Mouse (Mus musculus) kidney, postnatal 25 days (tissue): ENCODE measurements around the gene Nfkbil1.

ENCODE experiments used
- DNase-seq, 2 experiments: peaks; one replicate each; pipeline ENCODE4 v3.0.0; 2021; ENCODE audit warnings: mixed read lengths in 2 of 2

Nfkbil1 gene

GRCm38 (mm10) chr17:35235614-35236389, at the start of gene Nfkbil1:
Nfkbil1 (minus strand) TSS chr17:35235792.
- peak; percentile 93 to 97 for DNase-seq

DNA sequence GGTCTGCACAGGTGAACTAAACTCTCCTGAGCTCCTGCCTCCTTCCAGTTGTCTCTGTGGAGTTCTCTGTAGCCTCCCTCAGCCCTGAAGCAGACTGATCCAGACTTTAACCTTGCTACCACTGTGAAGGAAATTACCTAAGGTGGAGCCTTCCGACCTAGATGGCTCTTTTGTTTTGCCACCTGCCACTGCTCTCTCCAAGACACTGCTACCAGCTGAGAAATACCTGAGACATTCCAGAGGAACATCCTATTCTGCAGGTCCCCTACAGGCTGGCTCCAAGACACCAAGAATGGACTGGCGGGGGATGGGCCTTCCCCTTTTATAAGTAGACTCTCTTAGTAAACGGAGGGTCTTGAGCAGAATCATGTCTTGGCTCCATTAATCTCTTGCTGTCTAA, 44.7 kb upstream of the Nfkbil1 start:
- peak in 1 of 2 experiments; percentile 28 for DNase-seq

DNA sequence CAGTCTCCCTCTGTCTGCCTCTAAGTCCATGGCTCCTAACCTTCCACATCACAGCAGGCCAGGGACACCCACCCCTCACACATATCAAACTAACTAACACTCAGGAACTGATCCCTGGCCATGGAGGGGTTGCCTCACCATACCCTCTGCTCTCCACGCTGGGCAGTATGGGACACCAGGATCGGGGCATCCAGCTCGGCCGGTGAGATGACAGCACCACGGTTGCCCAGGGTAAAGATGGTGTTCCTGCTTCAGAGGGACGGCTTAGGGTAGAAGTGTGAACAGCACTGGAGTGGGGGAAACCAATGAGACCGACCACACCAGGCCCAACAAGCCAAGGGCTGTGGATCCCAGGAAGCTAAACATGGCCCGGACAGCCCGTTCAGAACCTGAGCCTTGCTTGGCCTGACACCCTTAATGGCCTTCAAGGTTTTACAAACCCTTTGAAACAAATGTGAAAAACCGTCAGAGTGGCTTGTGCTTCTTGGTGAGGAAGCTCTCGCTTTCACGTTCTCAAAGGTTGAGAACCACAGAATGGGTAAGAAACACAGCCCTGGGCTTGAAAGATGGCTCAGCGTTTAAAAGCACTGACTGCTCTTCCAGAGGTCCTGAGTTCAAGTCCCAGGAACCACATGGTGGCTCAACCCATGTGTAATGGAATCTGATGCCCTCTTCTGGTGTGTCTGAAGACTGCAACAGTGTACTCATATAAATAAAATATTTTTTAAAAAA, 43.5 kb upstream of the Nfkbil1 start:
- DNase-seq = peak in 1 of 2 experiments; percentile 32

- peak in 1 of 2 experiments; percentile 33 for DNase-seq
Measured at GRCm38 (mm10) chr17:35278049-35278448, 42.5 kb upstream of the Nfkbil1 start.

- DNase-seq = peak in 1 of 2 experiments; percentile 34
Measured at GRCm38 (mm10) chr17:35276304-35276864, 40.8 kb upstream of the Nfkbil1 start.

DNA sequence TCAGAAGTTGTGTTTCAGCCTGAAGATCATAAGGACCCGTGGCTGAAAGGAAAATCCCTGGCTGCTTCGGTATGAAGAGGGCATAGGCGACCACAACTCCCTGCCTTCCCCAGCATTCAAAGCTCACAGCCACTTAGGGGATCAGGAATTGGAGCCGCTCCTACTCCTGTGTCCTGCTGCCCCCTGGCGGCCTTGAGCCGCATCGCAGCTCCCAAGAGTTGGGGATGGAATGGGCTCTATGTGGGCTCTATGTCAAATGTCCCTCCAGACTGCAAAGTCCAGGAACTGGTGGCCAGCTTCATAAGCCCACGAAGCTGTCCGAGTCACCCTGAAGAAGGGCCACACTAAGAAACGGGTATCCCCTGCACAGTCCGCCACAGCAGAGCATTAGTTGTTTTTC, 39.2 kb upstream of the Nfkbil1 start:
- peak; percentile 88 to 94 for DNase-seq

DNA sequence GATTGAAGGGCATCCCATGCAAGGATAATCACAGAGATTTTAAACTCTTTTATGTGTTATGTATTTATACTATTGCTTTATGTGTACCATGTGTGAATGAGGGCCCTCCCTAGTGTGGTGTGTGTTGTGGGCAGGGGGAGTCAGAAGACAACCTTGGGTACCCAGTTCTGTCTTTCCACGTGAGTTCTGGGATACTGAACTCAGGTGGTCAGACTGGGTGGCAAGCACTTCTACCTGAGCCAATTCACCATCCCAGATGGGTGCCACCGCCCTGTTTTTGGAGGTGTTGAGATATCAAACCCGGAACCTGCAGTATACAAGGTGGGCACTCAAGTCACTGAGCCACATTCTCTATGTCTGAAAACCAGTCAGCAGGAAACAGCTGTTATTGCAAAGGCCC, 36.7 kb upstream of the Nfkbil1 start:
- DNase-seq = peak in 1 of 2 experiments; percentile 23

GRCm38 (mm10) chr17:35269653-35270347, 34.2 kb upstream of the Nfkbil1 start:
- DNase-seq = peak; percentile 51 to 63

DNA sequence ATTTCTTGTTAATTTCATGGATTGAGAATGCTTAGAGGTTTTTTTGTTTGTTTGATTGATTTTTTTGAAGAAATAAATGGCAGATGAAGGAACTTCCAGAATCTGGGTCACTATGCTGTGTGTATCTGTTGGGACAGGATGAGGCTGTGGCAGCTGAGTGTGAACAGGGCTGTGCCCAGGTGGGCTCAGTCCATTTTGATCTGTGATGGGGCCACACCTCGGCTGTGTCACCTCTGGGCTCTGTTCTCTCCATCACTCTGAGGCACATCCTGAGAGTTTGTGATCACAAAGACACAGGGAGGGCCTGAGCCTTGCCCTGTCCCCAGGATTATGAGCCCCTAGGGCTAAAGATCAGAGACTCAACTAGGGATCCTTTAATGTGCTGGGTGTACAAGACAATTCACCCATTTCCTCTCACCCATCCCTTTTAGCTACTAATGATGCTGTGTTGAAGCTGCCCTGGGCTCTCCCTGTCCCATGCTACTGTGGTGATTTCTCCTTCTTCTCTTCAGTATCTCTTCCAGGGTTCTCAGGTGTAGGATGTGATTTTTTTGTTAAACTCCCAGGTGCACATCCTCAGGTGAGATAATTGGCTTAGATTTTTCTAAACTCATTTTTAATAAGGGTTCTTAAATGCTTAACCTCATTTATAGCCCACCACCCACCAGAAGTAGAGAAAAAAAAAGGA, 32.0 kb upstream of the Nfkbil1 start:
- peak in 1 of 2 experiments; percentile 27 for DNase-seq

GRCm38 (mm10) chr17:35263523-35263883, 27.9 kb upstream of the Nfkbil1 start:
- DNase-seq = peak; percentile 52 to 71

GRCm38 (mm10) chr17:35262664-35263522, 27.3 kb upstream of the Nfkbil1 start, which contains the start of gene H2-D1:
H2-D1 (plus strand) TSS chr17:35262730.
- DNase-seq = peak; percentile 98 to 99

- no peak for DNase-seq
Measured at GRCm38 (mm10) chr17:35261651-35262050, 26.1 kb upstream of the Nfkbil1 start.

DNA sequence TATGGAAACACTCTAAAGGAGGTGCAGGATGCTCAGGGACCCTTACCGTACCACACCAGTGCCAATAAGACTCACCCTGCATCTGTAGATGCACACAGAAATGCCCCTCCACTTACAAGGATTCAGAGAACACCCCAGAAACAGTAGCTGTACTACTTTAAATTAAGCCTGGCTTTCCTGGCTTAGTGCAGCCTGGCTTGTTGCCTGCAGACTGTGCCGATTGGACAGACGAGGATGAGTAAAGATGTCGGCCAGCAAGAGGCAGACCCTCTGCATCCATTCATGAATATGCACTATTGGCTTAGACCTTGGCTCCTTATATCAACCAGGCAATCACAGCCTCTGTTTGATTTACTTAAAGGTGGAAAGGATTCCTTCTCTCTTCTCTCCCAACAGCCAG, 24.0 kb upstream of the Nfkbil1 start:
- no peak for DNase-seq

DNA sequence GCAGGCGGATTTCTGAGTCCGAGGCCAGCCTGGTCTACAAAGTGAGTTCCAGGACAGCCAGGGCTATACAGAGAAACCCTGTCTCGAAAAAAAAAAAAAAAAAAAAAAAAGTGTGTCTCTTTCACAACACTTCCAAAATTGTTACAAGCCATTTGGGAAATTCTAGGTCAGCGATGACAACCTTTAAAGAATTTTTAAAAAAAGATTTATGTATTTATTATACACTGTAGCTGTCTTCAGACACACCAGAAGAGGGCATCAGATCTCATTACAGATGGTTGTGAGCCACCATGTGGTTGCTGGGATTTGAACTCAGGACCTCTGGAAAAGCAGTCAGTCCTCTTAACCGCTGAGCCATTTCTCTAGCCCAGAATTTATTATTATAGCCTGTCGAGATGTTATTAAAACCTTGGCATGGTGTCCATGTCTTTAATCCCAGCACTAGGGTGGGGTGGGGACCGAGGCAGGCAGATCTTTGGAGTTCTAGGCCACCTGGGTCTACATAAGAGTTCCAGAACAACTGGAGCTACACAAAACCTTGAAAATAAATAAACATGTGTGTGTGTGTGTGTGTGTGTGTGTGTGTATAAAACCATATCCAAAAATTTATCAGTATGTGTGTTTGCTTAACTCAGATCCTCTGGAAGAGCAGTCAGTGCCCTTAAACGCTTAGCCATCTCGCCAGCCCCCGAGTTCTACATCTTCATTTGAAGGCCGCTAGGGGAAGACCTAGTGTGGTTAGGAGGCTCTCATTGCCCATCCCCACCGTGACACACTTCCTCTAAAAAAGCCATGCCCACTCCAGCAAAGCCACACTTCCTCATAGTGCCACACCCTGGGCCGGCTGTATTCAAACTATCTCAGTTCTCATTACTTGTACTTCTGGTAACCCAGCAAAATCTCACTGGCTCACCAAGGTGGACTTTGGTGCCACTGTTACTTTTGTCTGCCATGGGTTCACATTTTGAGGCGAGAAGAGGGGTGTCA, 23.2 kb upstream of the Nfkbil1 start:
- peak; percentile 54 to 75 for DNase-seq

DNA sequence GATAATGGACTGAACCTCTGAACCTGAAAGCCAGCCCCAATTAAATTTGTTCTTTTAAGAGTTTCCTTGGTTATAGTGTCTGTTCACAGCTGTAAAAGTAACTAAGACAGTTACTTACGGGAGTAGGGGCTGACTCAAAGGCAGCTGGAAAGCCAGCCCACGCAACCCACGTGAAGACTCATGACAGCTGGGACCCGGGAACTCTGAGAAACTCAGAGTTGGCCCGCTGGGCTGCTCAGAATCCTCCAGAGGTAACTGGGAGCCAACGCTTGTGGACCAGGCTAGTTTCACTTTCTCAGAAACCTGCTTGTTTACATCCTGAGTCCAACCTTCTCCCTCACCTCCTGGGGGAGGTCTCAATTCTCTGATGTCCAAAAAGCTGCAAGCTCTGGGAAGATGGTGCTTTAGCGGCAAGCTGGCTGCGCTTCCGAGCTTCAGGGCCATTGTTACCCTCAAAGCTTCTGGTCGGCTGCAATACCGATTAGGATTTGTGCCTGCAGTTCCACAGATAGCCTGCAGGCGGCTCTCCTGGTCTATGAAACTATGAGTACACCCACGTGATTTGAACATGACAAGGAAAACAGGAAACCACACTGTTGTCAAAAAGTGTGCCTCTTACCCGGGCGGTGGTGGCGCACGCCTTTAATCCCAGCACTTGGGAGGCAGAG, 22.4 kb upstream of the Nfkbil1 start:
- peak; percentile 95 to 98 for DNase-seq

DNA sequence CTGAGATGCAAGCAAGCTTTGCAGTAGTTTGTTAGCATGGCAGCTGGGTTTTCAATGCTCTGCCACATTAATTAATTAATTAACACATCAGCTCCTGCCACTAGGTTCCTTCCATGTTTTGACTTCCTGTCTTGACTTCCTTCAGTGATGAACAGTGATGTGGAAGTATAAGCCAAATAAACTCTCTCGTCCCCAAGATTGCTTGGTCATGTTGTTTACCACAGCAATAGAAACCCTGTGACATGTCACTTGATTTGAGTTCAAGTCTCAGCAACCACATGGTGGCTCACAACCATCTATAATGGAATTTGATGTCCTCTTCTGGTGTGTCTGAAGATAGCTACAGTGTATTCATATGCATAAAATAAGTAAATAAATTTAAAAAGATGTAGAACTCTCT, 21.8 kb upstream of the Nfkbil1 start:
- no peak for DNase-seq

DNA sequence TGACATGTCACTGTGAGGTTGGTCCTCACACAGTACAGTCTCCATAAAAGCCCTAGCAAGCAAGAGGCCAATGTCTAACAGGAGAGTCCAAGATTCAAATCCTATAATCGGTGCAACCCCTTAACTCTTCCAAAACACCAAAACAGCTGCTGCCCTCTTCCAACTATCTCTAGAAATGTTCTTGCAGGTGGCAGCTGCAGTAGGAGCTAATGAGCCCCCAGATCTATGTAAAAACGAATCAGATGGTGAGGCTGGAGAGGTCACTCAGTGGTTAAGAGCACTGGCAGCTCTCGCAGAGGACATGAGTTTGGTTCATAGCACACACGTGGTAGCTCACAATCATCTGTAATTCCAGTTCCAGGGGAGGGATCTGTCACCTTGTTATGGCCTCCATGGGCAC, 20.1 kb upstream of the Nfkbil1 start:
- DNase-seq = peak in 1 of 2 experiments; percentile 22

- peak in 1 of 2 experiments; percentile 30 for DNase-seq
Measured at GRCm38 (mm10) chr17:35255301-35255700, 19.7 kb upstream of the Nfkbil1 start.
